Mouse (Mus musculus): ENCODE results near the gene Ulk4. TPM values are rescaled to one million over a fixed set of nuclear protein-coding genes. Genes with fewer than 3 reads are reported as not detected.

Ulk4 gene
- polyA plus RNA-seq, 1 experiment from 2014 or later, result 101 TPM

- H3K9ac ChIP-seq (ENCODE audit: low read depth, low read length), result no peak overlapping the region
- no peak for ATAC-seq (replicated peaks; ENCODE audit: insufficient number of reproducible peaks, low FRiP score, low TSS enrichment)
Observed at GRCm38 (mm10) chr9:120914429-120914828, 362.6 kb downstream of the Ulk4 start.

DNA sequence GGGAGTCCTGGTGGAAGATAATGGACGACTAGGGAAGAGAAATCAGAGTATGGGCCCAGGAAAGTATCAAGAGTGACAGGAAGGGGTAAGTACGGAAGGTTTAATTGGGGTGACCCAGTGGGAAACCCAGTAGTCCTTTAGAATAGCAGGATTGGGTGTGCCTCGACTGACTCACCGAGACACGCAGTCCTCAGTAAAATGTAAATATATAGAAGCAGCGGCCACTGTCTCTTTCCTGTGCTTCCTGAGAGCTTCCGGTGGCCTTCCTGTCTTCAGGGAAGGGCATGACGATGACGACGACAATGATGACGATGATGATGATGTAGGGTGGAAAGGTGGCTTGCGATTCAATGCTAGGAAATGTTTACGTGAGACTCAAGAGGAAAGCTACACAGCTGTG lies 363.8 kb downstream of the Ulk4 start:
- Histone ChIP-seq H3K9me3 (replicated peaks; ENCODE audit: control insufficient read depth, low read length) (no peaks in the 10 kb centered on the region), H3K4me3 (ENCODE audit: low read depth, low read length) (no peak overlapping the region), H3K4me1 (ENCODE audit: control insufficient read depth, insufficient read depth, low read length) (no peaks in the 10 kb centered on the region), H3K9ac (ENCODE audit: low read depth, low read length) (no peak overlapping the region), H3K27ac (ENCODE audit: low read depth, low read length) (no peak overlapping the region), H3K4me2 (no peak overlapping the region), H3K27me3 (ENCODE audit: control insufficient read depth, insufficient read depth, low read length) (no peaks in the 10 kb centered on the region), H3K36me3 (ENCODE audit: control insufficient read depth, insufficient read depth, low read length) (no peaks in the 10 kb centered on the region)
- WGBS (ENCODE audit: insufficient replicate concordance), result 60% methylated on average over 13 of the region's 13 CpGs
- no peak for ATAC-seq (replicated peaks; ENCODE audit: insufficient number of reproducible peaks, low FRiP score, low TSS enrichment)

More at GRCm38 (mm10) chr9:120914429-120914828, 362.6 kb downstream of the Ulk4 start:
- Histone ChIP-seq H3K36me3 (ENCODE audit: control insufficient read depth, insufficient read depth, low read length) (no peaks in the 10 kb centered on the region), H3K4me1 (ENCODE audit: control insufficient read depth, insufficient read depth, low read length) (peaks cover 6% of the 10 kb centered on the region; the same call in 1 of the 2 replicates), H3K4me3 (ENCODE audit: low read depth, low read length) (no peak overlapping the region), H3K4me2 (no peak overlapping the region), H3K9me3 (replicated peaks; ENCODE audit: control insufficient read depth, low read length) (no peaks in the 10 kb centered on the region), H3K27ac (ENCODE audit: low read depth, low read length) (no peak overlapping the region), H3K27me3 (ENCODE audit: control insufficient read depth, insufficient read depth, low read length) (no peaks in the 10 kb centered on the region)
- 78% methylated on average over 4 of the region's 4 CpGs for WGBS (ENCODE audit: insufficient replicate concordance)

DNA sequence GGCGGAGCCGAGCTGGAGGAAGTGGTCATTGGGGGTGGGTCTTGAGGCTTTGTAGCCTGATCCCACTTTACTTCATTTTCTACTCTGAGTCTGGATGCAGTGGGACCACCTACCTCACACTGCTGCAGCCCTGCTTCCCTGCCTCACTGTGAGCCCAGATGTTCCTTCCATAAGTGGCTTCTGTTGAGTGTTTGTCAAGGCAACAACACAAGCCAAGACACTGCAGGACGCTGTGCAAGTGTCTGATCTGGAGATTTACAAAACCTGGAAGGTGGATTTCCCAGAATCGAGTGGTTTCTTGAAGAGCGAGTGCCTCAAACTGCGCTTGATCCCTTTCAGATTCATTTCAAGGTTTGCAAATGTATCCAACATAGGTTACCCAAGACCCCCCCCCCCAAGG lies 368.5 kb downstream of the Ulk4 start:
- no peak for ATAC-seq (replicated peaks; ENCODE audit: insufficient number of reproducible peaks, low FRiP score, low TSS enrichment)
- WGBS (ENCODE audit: insufficient replicate concordance), result 78% methylated on average over 6 of the region's 6 CpGs
- no peaks in the 10 kb centered on the region for H3K36me3 ChIP-seq (ENCODE audit: control insufficient read depth, insufficient read depth, low read length)
- H3K4me2 ChIP-seq, result no peak overlapping the region
- H3K9ac ChIP-seq (ENCODE audit: low read depth, low read length), result no peak overlapping the region
- no peaks in the 10 kb centered on the region for H3K9me3 ChIP-seq (replicated peaks; ENCODE audit: control insufficient read depth, low read length)
- H3K27me3 ChIP-seq (ENCODE audit: control insufficient read depth, insufficient read depth, low read length), result no peaks in the 10 kb centered on the region
- H3K4me3 ChIP-seq (ENCODE audit: low read depth, low read length), result no peak overlapping the region
- no peaks in the 10 kb centered on the region; the same call in 1 of the 2 replicates for H3K4me1 ChIP-seq (ENCODE audit: control insufficient read depth, insufficient read depth, low read length)
- no peak overlapping the region for H3K27ac ChIP-seq (ENCODE audit: low read depth, low read length)

Small RNA genes within 50 kb of the gene (microRNA-seq; reads per million reads assigned to microRNA genes)
- 0.54 reads per million for gene Mir7090 (ENCODE audit: borderline number of aligned reads)

Other genes starting within 250 kb of the Ulk4 start
- gene Trak1, start 20.3 kb upstream of the Ulk4 start, polyA plus RNA-seq (2014; fragmentation: Nextera tagmentation; extraction: Ambion mirVana), result 21.3 and 27.2 TPM in 2 replicates
- gene Cck, start 218.5 kb upstream of the Ulk4 start, polyA plus RNA-seq (2014; fragmentation: Nextera tagmentation; extraction: Ambion mirVana), result 3.4 TPM in 2 replicates

Data from heart, embryonic 11.5 days (tissue).